Mouse (Mus musculus) embryonic facial prominence, embryonic 15.5 days (tissue): ENCODE measurements around the gene Acat1. TPM values are rescaled to one million over a fixed set of nuclear protein-coding genes. Genes with fewer than 3 reads are reported as not detected.

ENCODE experiments used
- polyA plus RNA-seq: library from polyadenylated mRNA; unstranded; fragments of >200 nt; fragmentation: Nextera tagmentation; extraction: Ambion mirVana; gene quantifications from 2 replicates; pipeline ENCODE4 v1.2.1, GENCODE M21; 2015

The Acat1 gene
- polyA plus RNA-seq, 1 experiment from 2014 or later = 146 TPM

Other genes with a start within 250 kb of the Acat1 start
- 29.6 and 31.4 TPM in 2 replicates for gene Kdelc2, start 226.4 kb downstream of the Acat1 start, polyA plus RNA-seq
- 1.3 and 1.6 TPM in 2 replicates for gene 4930550C14Rik, start 208.1 kb downstream of the Acat1 start, polyA plus RNA-seq
- gene Atm, start 73.6 kb downstream of the Acat1 start, polyA plus RNA-seq = 11.6 TPM in 2 replicates
- 16.1 and 17.4 TPM in 2 replicates for gene Npat, start 73.3 kb downstream of the Acat1 start, polyA plus RNA-seq
- 30.9 and 33.1 TPM in 2 replicates for gene Cul5, start 59.6 kb upstream of the Acat1 start, polyA plus RNA-seq
- gene Rab39, start 95.8 kb upstream of the Acat1 start, polyA plus RNA-seq = 0.33 and 0.65 TPM in 2 replicates
- gene Slc35f2, start 161.2 kb upstream of the Acat1 start, polyA plus RNA-seq = 6.4 and 6.7 TPM in 2 replicates
- 72.5 and 86.0 TPM in 2 replicates for gene Sln, start 239.8 kb upstream of the Acat1 start, polyA plus RNA-seq